In genomic region chr10:60215077-60215960, GRCm38 (mm10) we compare ENCODE assay signal across 12 mouse cellular contexts. TPM values are rescaled to one million over a fixed set of nuclear protein-coding genes. Genes with fewer than 3 reads are reported as not detected.
DNase-seq lines count a peak whose midpoint lies in the region; ATAC-seq and TF ChIP-seq lines count a peak whose summit lies in the region.
"Had no signal": no experiment of that assay in that cellular context is flagged by ENCODE, and none has a peak within 500 bp of the region (broad histone marks: within the 10 kb centered on the region; RNA-seq: fewer than 3 reads in every experiment).

No protein-coding gene starts in this region.

- no peak overlapping the region for H3K4me3 ChIP-seq in layer of hippocampus, adult 2 months
- H3K4me3 ChIP-seq in neural tube, embryonic 13.5 days = no peak overlapping the region
- H3K4me3 ChIP-seq: embryonic facial prominence, embryonic 12.5 days had no signal

- DNase-seq in layer of hippocampus, adult 2 months (ENCODE audit: low spot score in 2 of 2) = peak; percentile 16 to 37
- no peak for DNase-seq in layer of hippocampus, adult 9-10 months (ENCODE audit: low spot score)
- DNase-seq in brain, embryonic 14.5 days (ENCODE audit: low read depth) = peak; percentile 59
- peak; percentile 72 for DNase-seq in kidney, postnatal 14 days
- no peak for DNase-seq in cerebellum, adult 18-20 months
- DNase-seq in cerebellum, postnatal 14 days = no peak
- DNase-seq in urinary bladder, adult 18-20 months (ENCODE audit: low spot score in 2 of 2) = no peak
- DNase-seq: adrenal gland, postnatal 36 days; gastrocnemius, postnatal 36 days; thymus, adult 2 months had no signal

- H3K27me3 ChIP-seq in neural tube, embryonic 13.5 days = peaks cover 30% of the 10 kb centered on the region
- H3K27me3 ChIP-seq: embryonic facial prominence, embryonic 12.5 days had no signal

- H3K9me3 ChIP-seq in neural tube, embryonic 13.5 days = no peaks in the 10 kb centered on the region
- H3K9me3 ChIP-seq: embryonic facial prominence, embryonic 12.5 days had no signal

- H3K4me2 ChIP-seq in neural tube, embryonic 13.5 days = peak overlapping the region; percentile 94
- H3K4me2 ChIP-seq: embryonic facial prominence, embryonic 12.5 days had no signal

- H3K36me3 ChIP-seq in neural tube, embryonic 13.5 days = no peaks in the 10 kb centered on the region
- H3K36me3 ChIP-seq: embryonic facial prominence, embryonic 12.5 days had no signal

- H3K4me1 ChIP-seq in neural tube, embryonic 13.5 days (replicated peaks) = peaks cover 94% of the 10 kb centered on the region

- no peak for ATAC-seq in neural tube, embryonic 13.5 days (ENCODE audit: low read depth)

- H3K27ac ChIP-seq in layer of hippocampus, adult 2 months = peak overlapping the region; percentile 54
- H3K27ac ChIP-seq in neural tube, embryonic 13.5 days (replicated peaks) = peak overlapping the region; percentile 34; the same call in 1 of the 2 replicates
- H3K27ac ChIP-seq: embryonic facial prominence, embryonic 12.5 days had no signal

- TF ChIP-seq POLR2A in brain, embryonic 14.5 days (IDR thresholded peaks at IDR 0.05; ENCODE audit: borderline replicate concordance, extremely low read depth, insufficient read depth, insufficient read length, poor library complexity, severe bottlenecking) = no peak

- 50% methylated on average over 14 of the region's 14 CpGs for WGBS in neural tube, embryonic 13.5 days

- no peak overlapping the region for H3K9ac ChIP-seq in neural tube, embryonic 13.5 days
- H3K9ac ChIP-seq: embryonic facial prominence, embryonic 12.5 days had no signal

- TF ChIP-seq CTCF in layer of hippocampus, adult 2 months (conservative IDR thresholded peaks at IDR 0.05) = no peak
- TF ChIP-seq CTCF in brain, embryonic 14.5 days (IDR thresholded peaks at IDR 0.05; ENCODE audit: borderline replicate concordance, extremely low read depth, insufficient read depth, insufficient read length) = no peak

RNA-seq across cellular contexts. Expression of gene Chst3, which starts 3.7 kb away (rescaled TPM):
- 1 to 10 TPM; 1.2 to 1.8 TPM for total RNA-seq in layer of hippocampus, adult 2 months (2021)
- polyA plus RNA-seq in brain, embryonic 14.5 days (2012; rRNA removed) = 3.1 and 4.6 TPM in 2 replicates
- 1.9 and 2.7 TPM in 2 replicates for polyA plus RNA-seq in neural tube, embryonic 13.5 days (2015; fragmentation: Nextera tagmentation; extraction: Ambion mirVana)

Comparison
In these comparisons a context has a peak if more than half of its experiments do, and no peak if none do; other contexts are left out.
1. DNase-seq: peak in layer of hippocampus, adult 2 months (2 of 2), brain, embryonic 14.5 days (single experiment) and kidney, postnatal 14 days (single experiment); none in layer of hippocampus, adult 9-10 months (single experiment), cerebellum, adult 18-20 months (0 of 2), cerebellum, postnatal 14 days (0 of 2) and urinary bladder, adult 18-20 months (0 of 2).